Mouse (Mus musculus): Measurements from ENCODE around the gene Ptprg. TPM values are rescaled to one million over a fixed set of nuclear protein-coding genes. Genes with fewer than 3 reads are reported as not detected.

Gene Ptprg
- polyA plus RNA-seq, 1 experiment: 48.6 TPM

- no peak for TF ChIP-seq POLR2A (IDR thresholded peaks at IDR 0.05; ENCODE audit: borderline replicate concordance, extremely low read depth, insufficient read depth, insufficient read length, poor library complexity, severe bottlenecking)
- TF ChIP-seq CTCF (IDR thresholded peaks at IDR 0.05; ENCODE audit: borderline replicate concordance, extremely low read depth, insufficient read depth, insufficient read length): no peak
- no peak for DNase-seq (ENCODE audit: low read depth)
Observed at GRCm38 (mm10) chr14:11866416-11866815, 313.1 kb downstream of the Ptprg start.

DNA sequence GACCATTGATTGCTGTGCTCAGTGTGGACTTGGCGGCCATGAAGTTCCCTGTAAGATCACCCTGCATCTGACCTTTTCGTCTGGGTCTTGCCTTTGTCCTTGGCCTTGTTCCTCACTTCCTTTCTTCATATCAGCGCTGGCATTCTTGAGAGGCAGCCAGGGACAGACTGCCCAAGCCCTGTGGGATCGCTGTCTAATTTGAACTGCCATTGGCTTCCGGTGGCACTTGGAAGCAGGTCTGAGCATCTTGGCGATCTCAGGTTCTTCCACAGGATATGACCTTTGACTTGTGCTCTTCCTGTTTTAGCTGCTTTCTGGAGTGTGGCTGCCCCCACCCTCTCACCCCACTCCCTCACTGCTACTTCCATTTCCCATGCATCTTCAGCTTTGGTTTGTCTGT is 315.3 kb downstream of the Ptprg start:
- no peak for DNase-seq (ENCODE audit: low read depth)
- TF ChIP-seq CTCF (IDR thresholded peaks at IDR 0.05; ENCODE audit: borderline replicate concordance, extremely low read depth, insufficient read depth, insufficient read length): no peak
- no peak for TF ChIP-seq POLR2A (IDR thresholded peaks at IDR 0.05; ENCODE audit: borderline replicate concordance, extremely low read depth, insufficient read depth, insufficient read length, poor library complexity, severe bottlenecking)

- TF ChIP-seq CTCF (IDR thresholded peaks at IDR 0.05; ENCODE audit: borderline replicate concordance, extremely low read depth, insufficient read depth, insufficient read length) (no peak), POLR2A (IDR thresholded peaks at IDR 0.05; ENCODE audit: borderline replicate concordance, extremely low read depth, insufficient read depth, insufficient read length, poor library complexity, severe bottlenecking) (no peak)
- DNase-seq (ENCODE audit: low read depth): no peak
Observed at GRCm38 (mm10) chr14:11871752-11872344, 318.5 kb downstream of the Ptprg start.

- TF ChIP-seq POLR2A (IDR thresholded peaks at IDR 0.05; ENCODE audit: borderline replicate concordance, extremely low read depth, insufficient read depth, insufficient read length, poor library complexity, severe bottlenecking): no peak
- TF ChIP-seq CTCF (IDR thresholded peaks at IDR 0.05; ENCODE audit: borderline replicate concordance, extremely low read depth, insufficient read depth, insufficient read length): no peak
- DNase-seq (ENCODE audit: low read depth): no peak
Observed at GRCm38 (mm10) chr14:11874266-11874665, 320.9 kb downstream of the Ptprg start.

DNA sequence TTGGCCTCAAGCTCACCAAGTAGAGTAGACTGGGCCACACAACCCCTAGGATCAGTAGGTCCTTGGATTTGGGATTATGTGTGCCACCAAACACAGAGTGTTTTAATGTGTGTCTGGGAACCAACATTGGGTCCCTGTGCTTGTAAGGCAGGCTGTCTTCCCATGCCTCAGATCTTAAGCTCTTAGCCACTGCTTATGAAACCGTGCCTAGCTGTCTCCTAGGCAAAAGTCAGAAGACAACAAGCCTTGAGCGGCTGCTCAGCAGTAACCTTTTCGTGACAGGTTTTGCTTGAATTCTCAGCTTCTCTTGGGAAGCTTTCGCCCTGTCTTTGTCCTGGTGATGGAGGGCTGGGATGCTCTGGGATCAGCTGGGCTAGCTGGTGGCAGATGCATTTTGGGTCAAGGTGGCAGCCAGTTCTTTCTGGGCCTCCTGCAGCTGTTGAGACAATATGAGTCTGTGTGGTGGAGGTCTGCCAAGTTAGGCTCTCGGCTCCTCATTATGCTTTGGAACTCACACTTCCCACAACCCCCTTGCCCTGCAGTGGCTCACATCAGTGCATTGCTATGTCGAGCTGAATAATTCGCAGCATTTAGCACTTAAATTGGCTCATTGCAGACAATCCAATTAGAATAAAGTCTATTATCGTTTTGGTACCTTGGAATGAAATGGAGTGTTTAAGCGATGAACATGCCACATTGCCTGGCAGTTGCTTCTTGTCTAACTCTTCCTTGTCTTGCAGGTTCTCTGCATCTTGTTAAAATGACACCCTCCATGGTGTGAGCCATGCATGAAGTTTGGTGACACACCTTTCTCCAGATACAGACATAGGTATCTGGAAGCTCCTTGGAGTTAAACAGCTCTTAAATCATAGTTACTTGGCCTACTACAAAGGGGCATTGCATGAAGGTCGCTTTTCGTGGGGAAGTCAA is 321.9 kb downstream of the Ptprg start:
- peak; percentile 95 for DNase-seq (ENCODE audit: low read depth)
- TF ChIP-seq CTCF (IDR thresholded peaks at IDR 0.05; ENCODE audit: borderline replicate concordance, extremely low read depth, insufficient read depth, insufficient read length) (no peak), POLR2A (IDR thresholded peaks at IDR 0.05; ENCODE audit: borderline replicate concordance, extremely low read depth, insufficient read depth, insufficient read length, poor library complexity, severe bottlenecking) (no peak)

DNA sequence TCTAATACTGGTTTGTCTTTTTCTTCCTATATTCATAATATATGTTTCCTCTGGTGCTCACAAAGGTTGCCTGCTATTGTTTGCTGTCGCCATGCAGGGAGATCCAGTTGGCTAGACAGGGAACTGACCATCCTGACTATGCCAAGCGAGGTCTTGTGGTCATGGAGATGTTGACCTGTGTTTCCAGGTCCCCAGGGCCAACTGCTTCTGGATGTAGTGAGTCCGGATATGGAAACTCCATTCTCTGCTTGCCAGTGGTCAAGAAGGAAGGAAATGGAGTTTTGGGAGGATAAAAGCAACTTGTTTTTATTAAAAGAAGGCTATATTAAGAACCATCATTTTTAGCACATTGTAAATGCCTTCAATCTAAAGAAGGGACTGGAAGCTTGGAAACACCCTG is 327.8 kb downstream of the Ptprg start:
- no peak for DNase-seq (ENCODE audit: low read depth)
- TF ChIP-seq POLR2A (IDR thresholded peaks at IDR 0.05; ENCODE audit: borderline replicate concordance, extremely low read depth, insufficient read depth, insufficient read length, poor library complexity, severe bottlenecking) (no peak), CTCF (IDR thresholded peaks at IDR 0.05; ENCODE audit: borderline replicate concordance, extremely low read depth, insufficient read depth, insufficient read length) (no peak)

GRCm38 (mm10) chr14:11883142-11883921 is 330.0 kb downstream of the Ptprg start:
- peak; percentile 81 for DNase-seq (ENCODE audit: low read depth)
- TF ChIP-seq CTCF (IDR thresholded peaks at IDR 0.05; ENCODE audit: borderline replicate concordance, extremely low read depth, insufficient read depth, insufficient read length) (no peak), POLR2A (IDR thresholded peaks at IDR 0.05; ENCODE audit: borderline replicate concordance, extremely low read depth, insufficient read depth, insufficient read length, poor library complexity, severe bottlenecking) (no peak)

GRCm38 (mm10) chr14:11883995-11884394 is 330.7 kb downstream of the Ptprg start:
- DNase-seq (ENCODE audit: low read depth): no peak
- TF ChIP-seq POLR2A (IDR thresholded peaks at IDR 0.05; ENCODE audit: borderline replicate concordance, extremely low read depth, insufficient read depth, insufficient read length, poor library complexity, severe bottlenecking): no peak
- no peak for TF ChIP-seq CTCF (IDR thresholded peaks at IDR 0.05; ENCODE audit: borderline replicate concordance, extremely low read depth, insufficient read depth, insufficient read length)

DNA sequence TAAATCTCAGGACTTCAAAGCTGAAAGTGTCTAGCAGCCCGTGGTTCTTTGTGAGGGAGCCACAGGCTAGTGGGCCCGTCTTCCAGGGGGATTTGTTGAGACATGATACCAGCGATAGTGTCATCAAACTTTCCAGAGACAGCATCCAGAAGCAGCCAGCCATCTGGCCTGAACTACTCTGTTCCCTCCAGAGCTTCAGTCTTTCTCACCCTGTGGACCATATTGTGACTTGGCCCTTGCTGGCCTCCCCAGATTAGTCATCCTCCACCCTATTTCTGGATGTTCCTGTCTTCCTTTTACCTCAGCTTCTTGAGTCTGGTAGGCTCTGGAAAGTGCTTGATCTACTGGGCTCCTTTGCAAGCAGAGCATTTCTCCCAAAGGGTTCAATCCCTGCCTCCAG is 333.1 kb downstream of the Ptprg start:
- TF ChIP-seq POLR2A (IDR thresholded peaks at IDR 0.05; ENCODE audit: borderline replicate concordance, extremely low read depth, insufficient read depth, insufficient read length, poor library complexity, severe bottlenecking): no peak
- no peak for TF ChIP-seq CTCF (IDR thresholded peaks at IDR 0.05; ENCODE audit: borderline replicate concordance, extremely low read depth, insufficient read depth, insufficient read length)
- DNase-seq (ENCODE audit: low read depth): no peak

GRCm38 (mm10) chr14:11890890-11891289 is 337.6 kb downstream of the Ptprg start:
- DNase-seq (ENCODE audit: low read depth): no peak

GRCm38 (mm10) chr14:11892621-11893020 is 339.3 kb downstream of the Ptprg start:
- TF ChIP-seq CTCF (IDR thresholded peaks at IDR 0.05; ENCODE audit: borderline replicate concordance, extremely low read depth, insufficient read depth, insufficient read length) (no peak), POLR2A (IDR thresholded peaks at IDR 0.05; ENCODE audit: borderline replicate concordance, extremely low read depth, insufficient read depth, insufficient read length, poor library complexity, severe bottlenecking) (no peak)
- no peak for DNase-seq (ENCODE audit: low read depth)

More at GRCm38 (mm10) chr14:11890890-11891289, 337.6 kb downstream of the Ptprg start:
- no peak for TF ChIP-seq POLR2A (IDR thresholded peaks at IDR 0.05; ENCODE audit: borderline replicate concordance, extremely low read depth, insufficient read depth, insufficient read length, poor library complexity, severe bottlenecking)
- TF ChIP-seq CTCF (IDR thresholded peaks at IDR 0.05; ENCODE audit: borderline replicate concordance, extremely low read depth, insufficient read depth, insufficient read length): no peak
